Mouse (Mus musculus) cerebellum, postnatal 10 days (tissue): ENCODE measurements around the gene Ak4.
A peak's percentile ranks its signal among the peaks of the same experiment; 100 is the strongest.
"Not testable (repeated sequence)": the region's sequence is repeated elsewhere in the genome, so short reads cannot be mapped to it uniquely, and the experiment has no call there.

Experiments
- DNase-seq, 2 experiments: peaks; one replicate each; pipeline ENCODE4 v3.0.0; 2021; ENCODE audit warnings: mixed read lengths in 2 of 2

The Ak4 gene

DNA sequence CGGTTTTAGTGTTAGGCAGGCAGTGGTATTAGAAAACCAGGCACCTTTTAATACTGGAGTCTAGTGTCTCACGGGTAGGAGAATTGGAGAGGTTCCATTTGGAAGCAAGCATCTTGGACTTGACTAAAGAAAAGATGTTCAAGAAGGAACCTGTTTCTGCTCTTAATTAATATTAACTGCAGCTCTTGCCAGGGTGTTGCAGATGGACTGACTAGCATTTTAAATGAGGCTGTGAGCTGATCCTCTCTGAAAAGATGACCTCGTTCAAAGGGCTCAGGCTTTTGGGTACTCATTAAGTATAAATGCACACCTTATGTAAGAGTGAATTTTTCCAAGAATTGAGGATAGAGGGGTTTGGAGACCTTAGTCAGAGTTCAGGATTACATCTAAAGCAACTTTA, 5.4 kb downstream of the Ak4 start:
- DNase-seq, result peak; percentile 49 to 56

DNA sequence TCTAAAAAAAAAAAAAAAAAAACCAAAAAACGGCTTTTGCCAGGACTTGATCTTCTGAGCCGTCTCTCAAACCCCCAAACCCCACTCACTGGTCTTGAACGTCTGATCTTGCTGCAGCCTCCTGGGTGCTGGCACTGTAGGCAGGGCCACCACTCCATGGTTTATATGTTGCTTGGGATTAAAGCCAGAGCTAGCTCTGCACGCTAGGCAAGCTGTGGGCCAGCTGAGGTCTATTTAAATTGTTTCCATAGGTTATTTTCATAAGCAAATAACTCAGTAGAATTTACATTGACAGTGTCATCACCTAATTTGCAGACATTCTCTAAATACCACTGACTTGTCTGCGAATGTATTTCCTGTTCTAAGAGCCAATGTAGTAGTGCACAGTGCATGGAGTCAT, 6.0 kb downstream of the Ak4 start:
- peak in 1 of 2 experiments; percentile 26 for DNase-seq

DNA sequence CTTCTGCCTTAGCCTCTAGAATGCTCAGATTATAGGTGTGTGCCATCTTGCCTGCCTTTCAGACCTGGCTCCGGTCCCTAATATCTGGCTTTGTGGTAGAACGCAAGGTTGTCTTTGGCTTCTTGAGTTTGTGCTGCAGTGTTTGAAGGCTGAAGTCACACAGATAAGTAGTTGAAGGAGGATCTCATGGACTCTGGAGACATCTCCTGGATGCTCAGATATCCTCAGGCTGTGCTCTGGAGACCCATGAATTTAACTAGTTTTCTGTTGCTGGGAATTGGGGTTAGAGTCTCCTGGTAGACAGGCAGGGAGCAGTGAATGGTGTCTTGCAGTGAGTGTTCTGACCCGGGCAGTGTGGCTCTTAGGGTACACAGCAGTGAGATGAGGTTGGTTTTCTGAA, 6.6 kb downstream of the Ak4 start:
- DNase-seq, result peak in 1 of 2 experiments; percentile 36

GRCm38 (mm10) chr4:101426566-101426965, 7.5 kb downstream of the Ak4 start:
- DNase-seq, result no peak

GRCm38 (mm10) chr4:101427886-101428680, 9.0 kb downstream of the Ak4 start:
- DNase-seq, result no peak

DNA sequence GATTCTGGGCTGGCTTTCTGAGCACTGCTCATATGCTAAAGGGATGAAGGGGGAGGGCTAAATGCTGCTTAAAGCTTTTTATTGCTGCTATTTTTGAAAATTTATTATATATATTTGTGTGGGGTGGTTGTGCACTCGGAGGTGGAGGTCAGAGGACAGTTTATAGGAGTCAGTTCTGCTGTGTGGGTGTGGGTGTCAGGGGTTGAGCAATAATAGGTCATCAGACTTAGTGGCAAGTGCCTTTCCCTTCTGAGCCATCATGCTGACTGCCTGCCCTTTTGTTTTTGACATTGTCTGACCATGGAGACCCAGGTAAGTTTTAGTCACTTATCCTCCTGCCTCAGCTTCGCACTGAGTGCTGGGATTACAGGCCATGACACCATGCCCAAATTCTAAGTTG, 10.0 kb downstream of the Ak4 start:
- no peak for DNase-seq

DNA sequence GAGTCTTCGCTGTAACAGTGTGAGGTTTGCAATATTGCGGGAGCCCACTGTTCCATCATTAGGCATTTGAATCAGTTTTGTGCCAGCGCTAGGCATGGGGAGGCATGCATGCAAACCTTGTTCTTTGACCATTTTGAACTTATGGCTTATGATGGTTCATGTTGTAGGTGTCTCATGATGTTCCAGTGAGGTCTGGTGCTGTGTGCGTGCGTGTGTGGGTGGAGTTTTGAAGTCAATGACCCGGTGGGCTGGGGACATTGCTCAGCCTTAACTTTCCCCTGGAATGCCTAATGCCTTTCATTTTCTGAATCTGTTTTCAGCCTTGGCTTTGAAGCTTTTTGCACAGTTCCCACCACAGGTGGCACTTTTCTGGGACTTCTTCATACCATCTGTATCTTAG, 10.9 kb downstream of the Ak4 start:
- no peak for DNase-seq

DNA sequence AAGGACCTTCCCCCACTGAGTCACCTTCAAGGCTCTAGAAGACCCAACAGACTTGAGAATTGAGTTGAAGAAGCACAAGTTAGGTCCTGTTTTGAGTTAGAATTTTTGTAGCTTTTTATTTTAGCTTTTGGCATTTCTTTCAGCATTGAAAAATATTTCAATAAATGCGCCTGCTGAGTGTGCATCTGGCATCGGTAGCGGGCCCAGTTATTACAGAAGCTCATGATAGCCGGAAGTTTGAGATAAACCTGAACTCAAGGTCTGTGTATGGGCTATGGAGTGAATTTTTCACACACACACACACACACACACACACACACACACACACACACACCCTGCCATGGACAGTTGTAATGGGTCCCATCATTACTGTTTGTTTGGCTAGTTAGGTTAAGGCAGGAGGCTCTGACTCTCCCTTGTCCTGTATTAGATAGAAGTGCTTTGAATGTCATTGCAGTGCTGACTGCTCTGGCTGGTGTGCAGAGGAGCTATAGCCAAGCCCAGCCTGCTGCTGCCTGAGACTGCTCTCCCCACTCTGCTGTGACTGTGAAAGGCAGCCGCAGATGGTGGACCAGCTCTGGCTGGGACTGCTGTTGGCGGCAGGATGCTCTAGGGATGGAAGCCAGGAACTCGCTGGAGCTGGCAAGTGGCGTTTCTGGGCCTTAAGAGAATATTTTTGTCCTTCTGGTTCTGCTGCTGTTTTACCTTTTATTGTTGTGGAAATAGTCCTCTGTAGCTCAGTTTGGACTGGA, 17.9 kb downstream of the Ak4 start:
- peak; percentile 89 to 91 for DNase-seq

- DNase-seq, result peak; percentile 59 to 62
Measured at GRCm38 (mm10) chr4:101438271-101438670, 19.2 kb downstream of the Ak4 start.

GRCm38 (mm10) chr4:101439738-101440389, 20.8 kb downstream of the Ak4 start:
- peak; percentile 79 to 80 for DNase-seq

DNA sequence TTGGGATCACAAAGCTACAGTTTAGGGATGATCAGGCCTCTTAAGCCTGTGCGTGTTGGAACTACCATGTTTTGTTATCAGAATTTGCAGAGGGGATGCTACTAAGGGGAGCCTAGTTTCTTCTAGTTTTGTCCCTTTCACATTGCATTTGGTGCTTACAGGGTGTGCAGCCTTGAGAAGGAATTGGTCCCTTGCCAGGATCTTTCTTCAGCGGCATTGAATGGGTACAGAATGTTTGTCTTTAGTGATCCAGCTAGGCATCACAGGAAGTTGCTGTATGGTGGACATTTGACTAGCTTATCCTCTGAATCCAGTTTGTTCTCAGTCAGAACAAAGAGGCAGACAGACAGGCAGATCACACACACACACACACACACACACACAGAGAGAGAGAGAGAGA, 23.7 kb downstream of the Ak4 start:
- no peak for DNase-seq

DNA sequence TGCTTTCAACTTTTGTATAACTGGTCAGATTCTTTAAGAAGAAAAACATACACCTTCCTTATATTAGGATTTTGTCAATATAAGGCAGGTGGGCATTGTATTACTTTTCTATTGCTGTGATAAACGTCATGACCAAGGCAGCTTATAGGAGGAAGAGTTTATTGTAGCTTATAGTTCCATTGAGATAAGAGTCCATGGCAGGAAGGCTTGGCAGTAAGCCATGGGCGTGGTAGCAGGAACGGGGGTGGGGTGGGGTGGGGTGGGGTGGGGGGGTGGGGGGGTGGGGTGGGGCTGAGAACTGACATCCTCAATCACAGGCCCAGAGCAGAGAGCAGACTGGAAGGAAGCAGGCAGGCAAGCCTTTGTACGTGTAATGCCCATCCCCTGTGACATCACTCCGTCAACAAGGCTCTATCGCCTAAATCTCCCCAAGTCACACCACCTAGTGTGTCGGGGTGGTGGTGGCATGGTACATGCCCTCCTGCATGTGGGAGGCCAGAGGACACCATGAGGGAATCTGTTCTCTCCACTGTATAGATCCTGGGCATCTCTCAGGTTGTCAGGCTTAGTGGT, 24.4 kb downstream of the Ak4 start:
- no peak for DNase-seq

DNA sequence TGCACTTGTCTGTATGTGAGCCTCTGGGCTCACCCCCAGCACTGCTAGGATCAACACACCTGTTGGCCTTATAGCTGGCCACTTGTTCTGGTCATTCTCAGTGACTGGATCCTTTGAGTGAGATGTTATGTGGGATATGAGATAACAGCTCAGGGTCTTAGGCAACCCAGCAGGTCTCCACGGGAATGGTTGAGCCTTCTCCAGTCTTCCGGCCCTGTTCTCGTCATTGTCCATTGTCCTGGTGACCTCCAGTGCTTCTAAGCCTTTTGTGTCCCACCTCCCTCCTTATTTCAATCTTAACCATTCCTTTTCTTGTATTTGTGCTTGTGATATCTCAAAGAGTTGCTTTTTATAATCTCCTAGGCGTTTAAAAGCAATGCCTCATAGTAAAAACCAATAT, 26.6 kb downstream of the Ak4 start:
- no peak for DNase-seq

DNA sequence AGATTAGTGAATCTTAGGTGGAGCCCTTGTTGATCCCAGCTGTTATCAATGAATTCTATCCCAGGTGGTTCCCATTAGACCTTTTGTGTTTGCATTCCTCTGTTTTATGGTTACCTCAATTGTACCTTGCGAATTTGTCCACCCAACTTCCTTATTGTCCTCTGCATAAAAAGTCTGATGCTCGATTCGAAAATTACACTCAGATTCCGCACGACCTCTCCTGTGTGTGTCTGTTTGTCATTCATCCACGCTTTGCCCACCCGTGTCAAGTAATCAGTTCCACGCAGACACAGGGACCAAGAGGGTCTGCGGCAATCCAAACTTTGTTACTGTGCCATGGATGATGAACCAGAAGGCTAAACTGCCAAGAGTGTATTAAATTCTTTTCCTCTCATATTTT, 27.5 kb downstream of the Ak4 start:
- DNase-seq, result not testable (repeated sequence)

GRCm38 (mm10) chr4:101448701-101449100, 29.6 kb downstream of the Ak4 start:
- DNase-seq, result no peak

DNA sequence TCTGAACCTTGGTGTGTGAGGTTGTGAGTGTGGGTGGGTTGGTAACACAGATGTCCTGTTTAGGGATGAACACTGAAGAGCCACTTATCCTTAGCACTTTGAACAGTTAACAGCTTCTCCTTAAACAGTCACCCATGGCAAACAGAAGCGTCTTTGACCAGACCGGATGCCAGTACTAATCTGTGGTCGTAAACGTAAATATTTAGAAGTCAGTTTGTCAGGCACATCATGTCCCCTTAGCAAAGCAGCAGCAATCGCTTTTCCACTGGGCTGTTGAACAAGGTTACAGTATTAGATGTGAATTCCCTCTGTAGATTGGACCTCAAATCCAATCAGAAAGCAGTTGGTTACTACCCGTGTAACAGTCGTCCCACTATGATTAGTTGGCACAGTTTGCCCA, 30.3 kb downstream of the Ak4 start:
- no peak for DNase-seq

- peak; percentile 95 to 97 for DNase-seq
Measured at GRCm38 (mm10) chr4:101450150-101450780, 31.2 kb downstream of the Ak4 start.

DNA sequence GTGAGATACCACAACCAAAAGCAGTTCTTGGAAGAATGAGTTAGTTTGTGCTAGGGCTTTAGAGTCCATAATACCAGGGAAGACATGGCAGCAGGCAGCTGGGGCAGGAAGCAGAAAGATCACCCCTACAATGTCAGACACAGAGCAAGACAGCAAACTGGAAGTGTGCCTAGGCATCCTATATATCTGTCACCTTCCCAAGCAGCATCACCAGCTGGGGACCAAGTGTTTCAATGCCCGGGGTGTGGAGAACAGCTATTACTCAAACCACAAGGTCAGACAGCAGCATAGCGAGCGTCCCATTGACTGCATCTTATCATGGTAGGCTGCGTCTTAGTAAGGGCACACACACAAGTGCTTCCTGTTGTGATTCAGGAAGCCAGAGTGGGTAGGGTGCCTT, 32.0 kb downstream of the Ak4 start:
- DNase-seq, result peak in 1 of 2 experiments; percentile 42

GRCm38 (mm10) chr4:101452829-101453228, 33.8 kb downstream of the Ak4 start:
- DNase-seq, result no peak

DNA sequence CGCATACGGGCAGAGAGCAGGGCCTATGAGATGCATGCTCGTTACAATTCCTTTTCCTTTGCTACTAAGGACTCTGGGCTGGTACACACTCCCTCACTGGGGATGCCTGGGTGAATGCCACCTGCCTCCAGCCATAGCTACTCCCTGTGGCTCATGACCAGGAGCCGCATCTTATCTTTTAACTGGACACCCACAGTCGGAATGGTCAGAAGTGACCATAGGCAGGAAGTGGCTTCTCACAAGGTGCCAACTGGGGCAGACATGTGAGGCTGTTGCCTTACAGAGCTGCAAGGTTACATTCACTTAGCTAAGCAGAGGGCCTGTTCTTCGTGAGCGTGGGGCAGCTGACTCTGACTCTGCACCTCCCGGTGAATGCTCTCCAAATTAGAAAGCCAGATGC, 38.1 kb downstream of the Ak4 start:
- DNase-seq, result no peak

DNA sequence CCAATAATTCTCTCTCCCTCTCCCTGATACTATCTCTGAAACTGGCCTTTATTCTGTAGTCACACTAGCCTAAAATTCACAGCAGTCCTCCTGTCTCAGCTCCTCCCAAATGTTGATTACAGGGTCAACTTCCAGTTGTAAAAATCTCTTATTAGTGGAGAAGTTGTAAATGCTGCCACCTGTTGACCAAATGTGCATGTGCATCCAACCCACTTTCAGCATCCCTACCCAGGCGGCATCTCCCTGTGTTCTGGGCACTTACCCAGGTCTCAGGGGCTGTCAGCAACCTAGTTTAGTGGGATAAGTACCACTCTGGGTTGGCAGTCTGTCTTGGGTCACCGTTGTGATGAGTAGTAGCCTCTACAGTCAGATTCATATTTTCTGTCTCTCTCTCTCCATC, 39.3 kb downstream of the Ak4 start:
- peak; percentile 86 to 89 for DNase-seq

DNA sequence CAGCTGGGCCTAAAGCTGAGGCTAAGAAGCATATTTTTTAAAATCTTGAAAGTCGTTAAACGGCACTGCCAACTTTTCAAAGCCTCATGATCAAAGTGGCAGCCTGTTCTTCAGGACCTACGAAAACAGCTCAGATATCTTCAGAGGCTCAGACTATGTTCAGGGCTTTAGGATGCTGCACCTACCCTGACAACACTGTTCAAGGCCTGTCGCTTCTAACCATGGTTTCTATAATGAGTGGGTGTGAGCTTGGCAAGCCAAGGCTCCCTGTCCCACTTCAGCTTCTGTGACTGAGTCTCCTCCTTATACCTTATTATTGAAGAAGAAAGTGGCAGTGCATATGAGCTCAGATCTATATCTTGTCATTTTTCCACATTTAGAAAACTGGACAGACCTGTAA, 40.3 kb downstream of the Ak4 start:
- DNase-seq, result no peak

DNA sequence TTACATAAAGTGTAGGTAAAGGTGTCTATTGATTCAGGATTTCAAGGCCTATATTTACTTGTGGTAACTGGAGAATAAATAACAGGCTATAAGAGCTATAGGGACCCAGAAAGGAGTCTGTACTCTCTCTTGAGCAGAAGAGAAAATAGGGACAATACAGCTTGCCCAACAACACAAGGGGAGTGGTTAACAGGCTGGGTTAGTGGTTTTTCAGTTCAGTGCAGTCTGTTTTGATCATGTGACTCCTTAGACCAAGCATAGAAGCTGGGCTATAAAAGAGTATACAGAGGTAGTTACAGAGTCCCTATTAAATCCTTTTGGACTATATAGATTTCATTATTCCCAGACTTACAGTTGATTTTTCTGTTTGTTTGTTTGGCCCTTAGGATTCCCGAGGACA, 41.0 kb downstream of the Ak4 start:
- no peak for DNase-seq
